Mouse (Mus musculus) intestine, postnatal 0 days (tissue): ENCODE measurements at regions not wholly inside any gene's neighbourhood (a gene's known extent, or its start where the extent isn't known, plus 50 kb on each side); places are given as distances from the start of the nearest gene placed in this dataset.

ENCODE experiments used
- ATAC-seq: fragments of 200-750 bp; cut with Nextera tagmentation; 2 replicates; pipeline ENCODE4 v1.8.0; 2017; ENCODE audit warnings: mild to moderate bottlenecking, moderate TSS enrichment, moderate library complexity
- H3K27ac ChIP-seq: fragments of 300-500 bp; sonication (generic); 2 replicates; pipeline ENCODE4 v1.5.1; 2014; ENCODE audit warnings: mild to moderate bottlenecking, low read depth, low read length, moderate library complexity
- H3K27me3 ChIP-seq: fragments of 300-500 bp; sonication (generic); replicated peaks from 2 replicates; pipeline ENCODE4 v1.6.1; 2014; ENCODE audit warnings: low read length, mixed read lengths; ENCODE audit not compliant: control insufficient read depth, insufficient read depth
- H3K36me3 ChIP-seq: fragments of 300-500 bp; sonication (generic); 2 replicates; pipeline ENCODE4 v1.6.1; 2014; ENCODE audit warnings: mild to moderate bottlenecking, moderate library complexity; ENCODE audit not compliant: control insufficient read depth, insufficient read depth
- H3K4me1 ChIP-seq: fragments of 300-500 bp; sonication (generic); replicated peaks from 2 replicates; pipeline ENCODE4 v1.6.1; 2014; ENCODE audit warnings: antibody characterized with exemption, low read length, mixed read lengths; ENCODE audit not compliant: control insufficient read depth, insufficient read depth
- H3K4me2 ChIP-seq: fragments of 300-500 bp; sonication (generic); replicated peaks from 2 replicates; pipeline ENCODE4 v1.6.1; 2014; ENCODE audit warnings: low read depth, mild to moderate bottlenecking, moderate library complexity
- H3K4me3 ChIP-seq: fragments of 300-500 bp; sonication (generic); 2 replicates; pipeline ENCODE4 v1.5.1; 2014; ENCODE audit warnings: low read depth, low read length
- H3K9ac ChIP-seq: fragments of 300-500 bp; sonication (generic); 2 replicates; pipeline ENCODE4 v1.6.1; 2014; ENCODE audit warnings: mild to moderate bottlenecking, low read depth, low read length
- H3K9me3 ChIP-seq: fragments of 300-500 bp; sonication (generic); 2 replicates; pipeline ENCODE4 v1.6.1; 2016; ENCODE audit warnings: mixed run types; ENCODE audit not compliant: control insufficient read depth
- CTCF ChIP-seq: sonication (generic); IDR thresholded peaks from 2 replicates; pipeline ENCODE4 v1.5.1; 2016; ENCODE audit warnings: low read depth, mild to moderate bottlenecking, control low read depth, antibody characterized with exemption, moderate library complexity
- WGBS: fragments of 180-500 bp; shearing (Covaris S2); extraction: QIAGEN DNeasy Blood & Tissue Kit; methylation state at CpG from one replicate; pipeline ENCODE4 v1.1.7; 2014; 5-methylcytosine and 5-hydroxymethylcytosine counted together

DNA sequence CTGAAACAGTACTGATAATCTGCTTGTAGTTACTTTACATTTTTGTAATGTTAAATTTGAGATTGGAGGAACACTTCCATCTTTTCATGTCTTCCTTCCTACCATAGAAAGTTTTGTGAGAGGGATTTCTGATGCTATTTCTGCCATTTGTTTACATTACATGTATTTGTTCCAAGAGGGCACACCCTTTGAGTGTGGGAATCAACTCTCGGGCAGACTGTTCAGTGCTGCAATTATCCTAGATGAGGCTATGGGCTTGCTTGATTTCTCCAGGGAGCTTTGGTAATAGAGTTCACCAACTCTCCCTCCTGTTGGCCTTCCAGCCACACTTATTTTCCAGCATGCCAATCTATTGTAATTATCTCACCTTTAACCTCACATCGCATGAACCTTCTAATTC, 52.4 kb downstream of the Gm13691 start:
- WGBS = 49% methylated on average over 2 of the region's 2 CpGs
- Histone ChIP-seq H3K9ac (no peak overlapping the region), H3K27ac (no peak overlapping the region), H3K9me3 (no peaks in the 10 kb centered on the region), H3K36me3 (no peaks in the 10 kb centered on the region), H3K4me1 (no peaks in the 10 kb centered on the region), H3K4me2 (no peak overlapping the region), H3K4me3 (no peak overlapping the region), H3K27me3 (no peaks in the 10 kb centered on the region)
- no peak for ATAC-seq
- TF ChIP-seq CTCF = no peak

- H3K27me3 ChIP-seq = no peaks in the 10 kb centered on the region
- no peak overlapping the region for H3K4me3 ChIP-seq
- no peak overlapping the region for H3K27ac ChIP-seq
- H3K9me3 ChIP-seq = no peaks in the 10 kb centered on the region
- no peak overlapping the region for H3K9ac ChIP-seq
- no peak for TF ChIP-seq CTCF
- no peaks in the 10 kb centered on the region for H3K4me1 ChIP-seq
- no peak for ATAC-seq
- WGBS = 77% methylated on average over 9 of the region's 9 CpGs
- H3K36me3 ChIP-seq = no peaks in the 10 kb centered on the region
- H3K4me2 ChIP-seq = no peak overlapping the region
These were observed 58.2 kb downstream of the Gm13691 start for GRCm38 (mm10) chr2:84048398-84049140.

DNA sequence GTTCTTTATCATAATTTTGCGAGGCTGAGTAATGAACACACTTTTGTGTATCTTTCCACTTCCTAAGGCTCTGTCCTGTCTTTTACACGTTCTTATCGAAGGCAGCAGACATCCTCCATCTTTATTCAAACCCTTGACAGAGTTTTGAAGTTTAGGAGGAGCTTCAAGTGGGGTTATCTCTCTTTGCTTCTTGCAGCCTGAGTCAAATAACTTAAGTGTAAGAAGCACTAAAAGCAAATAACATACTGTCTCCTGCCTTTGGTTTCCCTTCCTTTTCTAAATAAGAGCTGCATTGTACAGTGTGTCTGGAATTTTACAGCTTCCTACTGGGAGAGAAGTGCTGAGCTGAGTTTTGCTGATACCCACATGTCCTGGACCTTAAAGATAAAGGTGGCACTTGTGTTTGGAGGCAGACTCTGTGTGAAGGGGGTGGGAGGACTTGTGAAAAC, 61.6 kb downstream of the Gm13691 start:
- H3K9me3 ChIP-seq = no peaks in the 10 kb centered on the region
- no peak overlapping the region for H3K9ac ChIP-seq
- TF ChIP-seq CTCF = no peak
- H3K4me1 ChIP-seq = no peaks in the 10 kb centered on the region
- no peak overlapping the region for H3K4me3 ChIP-seq
- H3K36me3 ChIP-seq = no peaks in the 10 kb centered on the region
- H3K27me3 ChIP-seq = no peaks in the 10 kb centered on the region
- WGBS = 33% methylated on average over 3 of the region's 3 CpGs
- H3K27ac ChIP-seq = no peak overlapping the region
- ATAC-seq = no peak
- no peak overlapping the region for H3K4me2 ChIP-seq

GRCm38 (mm10) chr2:84059246-84059645, 68.9 kb downstream of the Gm13691 start:
- H3K4me3 ChIP-seq = no peak overlapping the region
- no peak for TF ChIP-seq CTCF
- H3K9ac ChIP-seq = no peak overlapping the region
- no peaks in the 10 kb centered on the region for H3K9me3 ChIP-seq
- WGBS = 59% methylated on average over 7 of the region's 7 CpGs
- no peaks in the 10 kb centered on the region for H3K4me1 ChIP-seq
- no peaks in the 10 kb centered on the region for H3K36me3 ChIP-seq
- ATAC-seq = peak; percentile 79
- no peak overlapping the region for H3K4me2 ChIP-seq
- H3K27me3 ChIP-seq = no peaks in the 10 kb centered on the region
- H3K27ac ChIP-seq = no peak overlapping the region

DNA sequence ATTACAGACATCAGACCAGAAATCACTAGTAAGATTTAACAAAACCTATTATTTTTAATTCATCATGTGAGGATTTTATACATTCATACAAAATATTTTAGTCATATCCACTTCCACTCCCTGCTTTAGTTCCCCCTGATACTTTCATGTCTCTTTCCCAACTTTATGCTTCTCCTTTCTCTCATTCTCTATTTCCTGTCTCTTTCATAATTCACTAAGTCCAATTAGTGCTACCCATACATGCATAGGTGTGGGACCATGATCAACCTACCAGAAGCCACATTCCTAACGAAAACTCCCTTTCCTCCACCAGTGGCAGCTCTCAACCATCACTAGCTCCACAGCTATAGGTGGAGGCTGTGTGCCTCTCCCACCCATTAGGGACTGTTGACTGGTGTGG, 70.9 kb downstream of the Gm13691 start:
- Histone ChIP-seq H3K36me3 (no peaks in the 10 kb centered on the region), H3K27me3 (no peaks in the 10 kb centered on the region), H3K4me1 (no peaks in the 10 kb centered on the region), H3K4me3 (no peak overlapping the region), H3K4me2 (no peak overlapping the region), H3K27ac (no peak overlapping the region), H3K9ac (no peak overlapping the region), H3K9me3 (no peaks in the 10 kb centered on the region)
- WGBS = 81% methylated on average over 1 of the region's 1 CpGs
- TF ChIP-seq CTCF = no peak
- ATAC-seq = no peak

DNA sequence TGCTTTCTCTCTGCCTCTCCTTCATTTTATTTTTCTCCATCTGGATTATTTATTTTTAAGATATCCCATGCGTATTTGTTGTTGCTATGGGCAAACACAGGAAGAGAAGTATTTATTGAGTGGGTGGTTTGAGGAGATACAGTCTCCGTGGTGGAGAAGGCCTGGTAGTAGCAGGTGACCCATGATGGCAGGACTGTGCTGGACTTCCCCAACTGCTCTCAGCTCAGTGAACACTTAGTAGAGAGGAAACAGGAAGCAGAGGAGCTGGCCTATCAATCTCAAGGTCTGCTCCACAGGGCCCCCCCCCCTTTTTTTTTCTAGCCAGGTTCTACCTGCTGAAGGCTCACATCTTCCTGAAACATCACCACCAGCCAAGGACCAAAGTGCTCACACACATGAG, 74.0 kb downstream of the Gm13691 start:
- Histone ChIP-seq H3K4me2 (no peak overlapping the region), H3K27ac (no peak overlapping the region), H3K27me3 (no peaks in the 10 kb centered on the region), H3K9me3 (no peaks in the 10 kb centered on the region), H3K4me3 (no peak overlapping the region), H3K9ac (no peak overlapping the region), H3K36me3 (no peaks in the 10 kb centered on the region), H3K4me1 (no peaks in the 10 kb centered on the region)
- TF ChIP-seq CTCF = no peak
- WGBS = 48% methylated on average over 2 of the region's 2 CpGs
- no peak for ATAC-seq
